Mouse (Mus musculus): ENCODE measurements around the gene Nsl1.

Gene Nsl1

GRCm38 (mm10) chr1:191132934-191133333 lies 70.1 kb downstream of the Nsl1 start:
- no peak for DNase-seq (ENCODE audit: low read depth in 2 of 2, low spot score in 2 of 2)

GRCm38 (mm10) chr1:191135406-191135805 lies 72.6 kb downstream of the Nsl1 start:
- no peak for DNase-seq (ENCODE audit: low read depth in 2 of 2, low spot score in 2 of 2)

Data from CD8-positive naive resting alpha-beta T cell, adult 2 months (primary cell).